Mouse (Mus musculus) yolk sac, embryonic 10.5 days (tissue): ENCODE results near the gene Fbxl12.
"Not testable (repeated sequence)": the region's sequence is repeated elsewhere in the genome, so short reads cannot be mapped to it uniquely, and the experiment has no call there.

Experiments used
- DNase-seq: peaks from one replicate; pipeline ENCODE4 v3.0.0-alpha.2; 2017; ENCODE audit warnings: low spot score

Fbxl12 gene

DNA sequence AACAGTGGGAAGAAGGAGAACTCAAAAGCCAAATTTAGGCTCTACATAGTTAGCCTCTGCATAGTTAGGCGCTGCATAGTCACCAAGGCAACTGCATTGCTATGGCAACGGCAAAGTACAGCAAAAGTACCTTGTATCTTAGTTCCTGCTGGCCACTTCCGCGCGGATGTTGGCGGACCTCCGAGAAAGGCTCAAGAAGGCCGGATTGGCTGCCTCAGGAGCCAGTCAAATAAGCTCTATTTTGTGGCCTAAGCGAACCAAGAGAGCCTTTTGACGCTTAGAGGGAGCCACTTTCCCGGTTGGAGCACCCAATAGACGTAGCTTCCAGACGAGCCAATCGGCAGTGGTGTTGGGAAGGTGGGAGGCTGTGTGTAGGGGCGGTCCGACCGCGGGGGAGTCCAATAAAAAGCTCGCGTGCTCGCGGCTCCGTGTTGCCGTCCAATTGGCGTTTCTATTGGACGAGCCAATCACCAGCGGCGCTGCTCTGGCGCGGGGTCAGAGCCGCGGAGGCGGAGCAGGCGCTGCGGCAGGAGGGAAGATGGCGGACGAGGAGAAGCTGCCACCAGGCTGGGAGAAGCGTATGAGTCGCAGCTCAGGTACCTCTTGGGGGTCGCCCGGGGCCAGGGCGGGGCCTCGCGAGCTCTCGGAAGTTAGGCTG, 7.2 kb upstream of the Fbxl12 start, which contains the start of gene Pin1:
TSS of gene Pin1 (plus strand) at position 494 of the 658 bp plus-strand sequence.
- peak; percentile 99 for DNase-seq

DNA sequence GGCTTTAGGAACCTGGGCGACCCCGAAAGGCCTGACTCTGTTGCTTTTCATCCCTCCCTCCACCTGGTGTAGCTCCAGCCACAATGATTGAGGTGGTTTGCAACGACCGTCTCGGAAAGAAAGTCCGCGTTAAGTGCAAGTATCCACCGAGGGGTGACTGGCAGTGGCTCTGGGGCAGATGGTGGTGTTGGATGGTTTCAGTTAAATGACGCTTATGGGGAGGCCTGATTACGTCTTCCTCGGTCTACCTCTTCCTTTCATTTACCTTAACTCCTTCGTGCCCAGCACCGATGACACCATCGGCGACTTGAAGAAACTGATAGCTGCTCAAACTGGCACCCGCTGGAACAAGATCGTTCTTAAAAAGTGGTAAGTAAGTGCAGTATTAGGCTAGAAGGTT, 554 bp upstream of the Fbxl12 start:
- no peak for DNase-seq

DNA sequence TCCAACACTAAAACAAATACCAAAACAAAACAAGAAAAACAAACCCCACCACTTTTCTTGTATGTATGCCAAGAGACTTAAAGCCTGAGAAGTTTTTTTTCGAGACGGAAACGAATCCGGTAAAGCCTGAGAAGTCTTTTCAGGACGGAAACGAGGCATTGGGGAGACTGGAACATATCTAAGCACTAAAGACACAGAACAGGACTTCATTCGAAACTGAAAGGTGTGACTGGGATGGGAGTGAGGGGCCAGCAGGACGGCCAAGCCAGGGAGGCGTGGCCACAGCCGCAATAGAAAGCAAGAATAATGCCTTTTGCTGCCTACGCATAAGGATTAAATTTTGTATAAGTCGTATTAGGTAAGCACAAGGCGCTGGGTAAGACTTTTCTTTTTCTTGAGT, 786 bp downstream of the Fbxl12 start:
- DNase-seq: no peak

DNA sequence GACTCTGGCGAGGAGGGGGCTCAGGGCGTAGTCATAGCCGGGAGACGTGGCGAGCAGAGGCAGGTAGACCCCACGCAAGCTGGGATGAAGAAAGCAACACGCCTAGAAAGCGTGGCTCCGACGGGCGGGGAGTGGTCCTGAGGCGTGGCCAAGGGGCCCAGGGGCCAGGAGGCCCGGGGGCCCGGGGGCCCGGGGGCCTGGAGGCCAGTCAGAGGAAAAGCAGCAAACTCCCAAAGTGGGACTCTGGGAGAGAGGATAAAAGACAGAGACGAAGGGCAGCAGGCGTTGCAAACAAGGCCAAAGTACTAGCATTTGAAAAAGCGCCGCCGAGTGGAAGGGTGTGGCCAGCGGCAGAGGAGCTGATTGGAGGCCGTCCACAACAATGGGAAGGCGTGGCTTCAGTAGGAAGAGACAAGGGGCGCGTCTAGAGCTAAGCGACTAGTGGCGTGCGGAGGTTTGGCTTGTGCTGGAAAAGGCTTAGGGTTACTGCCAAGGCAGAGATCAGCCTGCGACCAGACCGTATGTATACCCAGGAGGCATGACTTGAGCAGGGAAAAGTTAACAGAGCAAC, 1.6 kb downstream of the Fbxl12 start:
- peak; percentile 86 for DNase-seq

DNA sequence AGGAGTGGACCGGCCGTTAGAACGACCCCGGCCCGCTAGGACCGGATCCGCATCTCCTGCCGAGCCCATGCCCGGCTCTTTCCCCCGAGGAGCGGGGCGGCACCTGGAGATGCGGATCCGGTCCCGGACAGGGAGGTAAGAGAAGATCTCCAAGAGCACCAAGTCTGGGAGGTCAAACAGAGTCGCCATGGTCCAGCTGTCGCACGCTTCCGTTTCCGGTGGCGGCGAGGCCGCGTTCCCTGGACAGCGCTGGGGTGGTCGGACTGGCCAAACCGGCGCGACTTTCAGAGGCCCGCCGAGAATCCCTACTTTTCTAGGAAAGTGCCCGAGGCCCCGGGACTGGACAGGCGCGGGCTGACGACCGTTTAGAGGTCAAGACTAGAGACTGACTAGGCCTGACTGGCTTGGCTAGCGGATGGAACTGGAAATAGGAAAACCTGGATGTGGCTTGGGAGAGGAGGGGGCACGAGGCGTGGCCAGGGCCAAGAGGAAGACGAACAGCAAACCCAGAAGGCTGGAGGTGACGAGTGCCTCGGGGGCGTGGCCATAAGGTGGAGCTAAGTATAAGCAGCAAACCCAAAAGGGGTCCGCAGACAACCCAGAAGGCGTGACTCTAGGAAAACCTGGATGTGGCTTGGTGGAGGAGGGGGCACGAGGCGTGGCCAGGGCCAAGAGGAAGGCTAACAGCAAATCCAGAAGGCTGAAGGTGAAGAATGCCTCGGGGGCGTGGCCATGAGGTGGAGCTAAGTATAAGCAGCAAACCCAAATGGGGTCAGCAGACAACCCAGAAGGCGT, 2.3 kb downstream of the Fbxl12 start, which contains the start of gene Ubl5:
TSS of gene Ubl5 (plus strand) at position 778 of the 795 bp plus-strand sequence.
- DNase-seq: peak; percentile 99

DNA sequence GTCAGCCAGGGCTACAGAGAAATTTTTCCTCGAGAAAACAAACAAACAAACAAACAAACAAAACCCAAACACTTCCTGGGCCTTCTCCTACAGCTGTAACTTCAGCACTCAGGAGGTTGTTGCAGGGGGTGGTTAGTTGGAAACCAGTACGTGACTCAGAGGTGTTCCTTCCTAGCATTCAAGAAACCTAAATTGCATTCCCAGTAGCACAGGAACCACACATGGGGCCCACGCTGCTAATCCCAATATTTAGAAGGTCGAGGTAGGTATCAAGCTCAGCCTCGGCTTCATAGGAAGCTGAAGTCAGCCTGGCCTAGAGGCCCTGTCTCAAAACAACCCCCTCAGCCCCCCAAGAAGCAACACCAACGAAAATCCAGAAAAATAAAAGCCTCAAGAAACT, 3.1 kb downstream of the Fbxl12 start:
- no peak for DNase-seq

DNA sequence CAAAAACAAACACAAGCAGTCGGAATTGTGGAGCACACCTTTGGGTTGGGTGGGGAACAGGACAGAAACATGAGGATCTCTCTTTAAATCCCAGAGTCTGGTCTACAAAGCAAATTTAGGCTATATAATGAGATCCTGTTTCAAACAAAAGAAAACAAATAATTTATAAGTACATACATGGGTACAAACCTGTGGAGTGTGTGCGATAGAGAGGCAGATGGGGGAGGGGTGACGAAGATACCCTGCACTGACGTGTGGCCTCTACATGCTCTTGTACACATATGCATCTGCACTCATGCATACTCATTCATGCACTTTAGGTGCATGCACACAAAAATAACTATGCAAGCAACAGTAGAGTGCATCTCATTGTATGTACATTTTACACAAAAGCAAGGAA, 5.1 kb downstream of the Fbxl12 start:
- no peak for DNase-seq

DNA sequence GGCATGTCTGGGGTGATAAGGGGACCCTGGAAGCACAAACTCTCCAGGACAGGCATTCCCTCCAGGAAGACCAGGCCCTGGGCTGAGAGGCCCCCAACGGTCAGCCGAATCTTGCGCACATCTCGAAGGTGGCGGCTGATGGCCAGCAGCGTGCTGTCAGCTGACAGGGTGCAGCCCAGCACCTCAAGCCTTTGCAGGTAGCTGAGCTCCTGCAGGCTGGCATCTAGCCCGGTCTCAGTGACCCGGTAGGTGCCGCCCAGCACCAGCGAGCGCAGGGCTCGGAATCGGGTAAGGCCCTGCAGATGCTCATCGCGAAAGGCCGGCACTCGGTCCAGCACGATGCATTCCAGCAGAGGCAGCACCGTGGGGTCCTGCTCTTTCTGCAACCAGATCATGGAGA, 6.0 kb downstream of the Fbxl12 start:
- no peak for DNase-seq

DNA sequence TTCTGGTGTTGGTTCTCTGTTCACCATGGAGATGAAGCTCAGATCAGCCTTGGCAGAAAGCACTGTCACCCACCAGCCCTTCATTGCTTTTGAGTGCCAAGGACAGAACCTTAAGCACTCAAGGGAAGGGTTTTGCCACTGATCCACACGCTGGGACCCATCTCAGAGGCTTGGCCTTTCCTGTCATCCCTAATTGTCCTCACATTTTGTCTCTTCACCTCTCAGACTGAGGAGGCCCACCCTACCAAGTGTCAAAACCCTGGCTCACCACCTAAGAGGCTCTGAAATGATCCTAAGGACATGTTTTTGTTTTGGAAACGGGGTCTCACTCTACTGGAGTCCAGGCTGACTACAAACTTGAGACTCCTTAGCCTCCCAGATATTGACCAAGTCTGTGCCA, 7.8 kb downstream of the Fbxl12 start:
- DNase-seq: no peak

DNA sequence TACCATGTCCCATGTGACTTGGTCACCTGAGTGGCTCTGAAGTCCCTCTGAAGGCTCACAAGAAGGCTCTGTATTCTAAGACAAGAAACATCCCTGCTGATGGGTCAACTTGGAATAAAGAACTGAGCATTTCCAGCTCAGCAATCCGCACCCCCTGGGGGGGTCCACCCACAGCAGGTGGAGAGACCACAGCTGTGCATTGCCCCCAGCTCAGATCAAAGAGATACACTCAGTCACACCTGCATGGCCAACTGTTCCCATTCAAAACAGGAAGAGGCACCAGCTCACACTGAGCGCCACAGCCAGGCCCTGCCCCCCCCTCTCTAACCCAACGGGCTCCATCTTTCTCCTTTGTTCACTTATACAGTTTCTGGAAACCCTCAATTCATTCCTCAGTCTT, 8.3 kb downstream of the Fbxl12 start:
- no peak for DNase-seq

DNA sequence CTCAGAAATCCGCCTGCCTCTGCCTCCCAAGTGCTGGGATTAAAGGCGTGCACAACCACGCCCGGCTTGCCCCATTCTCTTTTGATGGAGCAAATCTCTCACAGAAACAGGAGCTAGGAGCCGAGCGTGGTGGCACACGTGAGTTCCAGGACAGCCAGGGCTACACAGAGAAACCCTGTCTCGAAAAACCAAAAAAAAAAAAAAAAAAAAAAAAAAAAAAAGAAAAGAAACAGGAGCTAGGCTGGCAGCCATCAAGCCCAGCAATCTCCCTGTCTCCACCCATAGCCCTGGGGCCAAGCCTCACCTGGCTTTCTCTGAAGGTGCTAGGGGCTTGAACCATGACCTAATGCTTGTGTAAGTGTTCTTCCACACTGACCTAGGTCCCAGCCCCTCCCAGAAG, 8.9 kb downstream of the Fbxl12 start:
- not testable (repeated sequence) for DNase-seq

DNA sequence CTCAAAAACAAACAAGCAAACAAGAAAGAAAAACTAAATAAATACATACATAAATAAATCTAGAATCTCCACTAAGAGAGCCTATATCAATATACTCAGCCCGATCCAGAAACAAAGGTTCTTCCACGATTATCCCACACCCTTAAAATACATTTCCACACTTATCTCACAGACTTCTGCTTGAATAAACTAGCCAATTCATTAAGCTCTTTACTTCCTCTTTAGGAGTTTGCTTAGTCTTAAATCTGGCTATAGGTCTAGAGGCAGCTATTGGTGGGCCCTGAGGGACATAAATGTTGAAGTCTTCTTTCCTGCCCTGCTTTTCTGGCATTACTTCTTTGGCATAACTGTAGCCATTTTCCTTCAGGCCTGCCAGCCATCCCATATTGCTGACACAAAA, 13.2 kb downstream of the Fbxl12 start:
- DNase-seq: no peak

DNA sequence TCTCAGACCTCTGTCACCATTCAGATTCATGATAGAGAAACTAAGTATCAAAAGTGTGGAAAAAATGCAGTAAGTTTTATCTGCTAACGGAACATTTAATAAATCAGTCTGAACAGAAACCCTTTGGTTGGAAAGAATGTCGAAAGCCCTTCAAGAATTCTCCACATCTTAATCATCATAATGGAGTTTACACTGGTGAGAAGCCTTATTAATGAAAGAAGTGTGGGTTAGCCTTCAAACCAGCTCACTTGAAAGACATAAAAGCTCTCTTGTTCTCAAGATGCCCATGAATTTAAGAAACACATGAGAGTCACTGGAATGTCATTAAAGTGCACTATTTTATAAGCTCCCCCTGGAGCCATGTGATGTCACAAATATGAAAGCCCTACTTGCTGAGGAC, 27.9 kb downstream of the Fbxl12 start:
- DNase-seq: no peak

DNA sequence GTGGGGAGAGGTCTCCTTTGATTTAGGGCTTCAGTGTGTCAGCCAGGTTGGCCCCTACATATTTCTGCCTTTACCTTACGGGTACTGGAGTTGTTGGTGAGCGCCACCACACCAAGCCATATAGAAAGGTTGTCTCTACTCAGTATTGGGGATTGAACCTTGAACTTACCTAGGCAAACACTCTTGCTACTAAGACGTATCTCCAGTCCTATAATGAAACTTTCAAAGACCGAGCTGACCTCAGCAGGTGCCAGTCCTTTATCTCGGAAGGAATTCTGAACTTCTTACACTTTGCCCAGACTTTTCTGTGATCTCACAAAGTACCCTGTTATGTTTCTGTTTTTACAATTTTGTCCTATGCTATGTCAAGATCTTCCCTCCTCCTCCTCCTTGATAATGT, 32.6 kb downstream of the Fbxl12 start:
- peak; percentile 25 for DNase-seq

DNA sequence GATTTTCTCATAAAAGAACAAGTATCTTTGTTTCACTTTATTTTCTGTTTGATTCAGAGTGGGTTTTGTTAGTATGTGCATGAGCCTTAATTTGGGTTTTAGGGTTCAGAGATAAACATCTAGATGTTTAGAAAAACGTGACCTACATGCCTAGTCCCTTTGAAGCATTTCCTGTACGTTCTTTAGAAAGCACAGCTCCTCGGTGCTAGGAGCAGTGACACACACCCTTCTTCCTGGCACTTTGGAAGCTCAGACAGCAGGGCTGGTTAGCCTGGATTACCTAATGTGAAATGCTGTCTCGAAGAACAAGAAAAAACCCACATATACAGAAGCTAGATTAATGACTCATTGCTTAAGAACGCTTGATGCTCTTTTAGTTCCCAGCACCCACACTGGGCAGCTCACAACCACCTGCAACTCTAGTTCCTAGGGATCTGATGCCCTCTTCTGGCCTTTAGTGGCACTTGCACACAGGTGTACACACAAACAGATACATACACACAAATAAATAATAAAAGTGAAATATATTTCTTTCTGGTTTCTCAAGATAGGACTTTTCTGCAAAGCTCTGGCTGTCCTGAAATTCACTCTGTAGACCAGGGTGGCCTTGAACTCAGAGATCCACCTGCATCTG, 34.6 kb downstream of the Fbxl12 start:
- no peak for DNase-seq

DNA sequence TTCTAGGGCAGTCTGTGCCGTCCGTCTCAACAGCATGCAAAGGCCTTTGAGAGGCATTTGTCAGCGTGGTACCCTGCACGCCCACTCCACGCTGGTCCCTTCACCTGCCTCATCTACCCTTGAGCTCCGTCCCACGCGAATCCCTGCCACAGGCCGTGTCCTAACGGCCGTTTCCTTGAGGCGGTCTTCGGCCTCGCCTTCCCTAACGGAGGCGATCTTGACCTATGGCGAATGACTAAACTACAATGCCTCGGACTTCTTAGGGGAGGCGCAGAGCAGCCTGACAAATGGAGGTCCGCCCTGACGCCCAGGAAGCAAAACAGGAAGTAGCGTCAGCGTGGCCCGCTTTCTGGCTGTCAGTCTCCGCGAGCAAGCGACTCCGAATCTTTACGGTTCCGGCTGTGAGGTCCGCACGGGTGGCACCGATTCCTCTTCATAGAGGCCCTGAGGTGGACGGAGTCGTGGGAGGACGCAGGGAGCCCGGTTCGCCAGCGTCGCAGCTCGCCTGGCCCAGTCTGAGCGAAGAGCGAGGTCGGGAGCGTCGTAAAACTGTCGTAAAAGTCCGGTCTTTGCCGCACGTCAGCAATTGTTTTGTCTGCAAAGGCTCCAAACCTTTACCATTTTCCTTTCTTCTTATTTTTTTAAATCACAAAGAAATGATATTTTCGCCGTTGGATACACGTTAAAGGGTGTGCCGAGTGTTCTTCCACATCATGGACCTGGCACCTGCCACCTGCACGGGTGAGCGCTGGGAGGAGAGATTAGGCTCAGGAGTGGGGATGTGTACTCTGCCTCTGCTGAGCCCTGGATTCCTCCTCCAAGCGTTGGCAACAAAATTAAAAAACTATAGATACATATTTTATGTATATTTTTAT, 37.2 kb downstream of the Fbxl12 start:
- DNase-seq: peak; percentile 94

DNA sequence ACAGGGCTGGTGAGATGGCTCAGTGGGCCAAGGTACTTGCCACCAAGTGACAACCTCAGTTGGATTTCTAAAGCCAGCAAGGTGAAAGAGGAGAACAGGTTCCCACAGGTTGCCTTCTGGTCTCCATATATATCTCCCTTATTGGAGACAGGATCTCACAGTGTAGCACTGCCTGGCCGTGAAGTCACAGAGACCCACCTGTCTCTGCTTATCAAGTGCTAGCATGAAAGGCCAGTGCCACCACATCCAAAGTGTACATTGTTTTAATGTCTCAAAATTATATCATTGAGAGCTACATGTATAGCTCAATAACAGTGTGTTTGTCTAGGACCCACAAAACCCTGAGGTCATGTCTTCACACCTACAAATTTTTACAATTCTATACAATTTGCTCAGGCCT, 38.3 kb downstream of the Fbxl12 start:
- DNase-seq: no peak

DNA sequence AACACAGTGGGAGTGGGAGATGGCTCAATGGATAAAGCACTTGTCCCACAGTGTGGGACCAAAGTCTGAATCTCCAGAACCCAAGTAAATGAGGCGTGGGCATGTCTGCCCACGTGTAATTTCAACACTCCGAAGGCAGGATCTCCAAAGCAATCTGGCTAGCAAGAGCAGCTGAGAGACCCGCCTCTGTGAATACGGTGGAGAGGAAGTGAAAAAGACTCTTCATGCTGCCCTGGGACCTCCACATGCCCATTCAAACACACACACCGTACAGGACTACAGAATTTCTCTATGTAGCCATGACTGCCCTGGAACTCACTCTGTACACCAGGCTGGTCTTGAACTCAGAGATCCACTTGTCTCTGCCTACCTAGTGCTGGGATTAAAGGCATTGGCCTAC, 43.3 kb downstream of the Fbxl12 start:
- DNase-seq: no peak

DNA sequence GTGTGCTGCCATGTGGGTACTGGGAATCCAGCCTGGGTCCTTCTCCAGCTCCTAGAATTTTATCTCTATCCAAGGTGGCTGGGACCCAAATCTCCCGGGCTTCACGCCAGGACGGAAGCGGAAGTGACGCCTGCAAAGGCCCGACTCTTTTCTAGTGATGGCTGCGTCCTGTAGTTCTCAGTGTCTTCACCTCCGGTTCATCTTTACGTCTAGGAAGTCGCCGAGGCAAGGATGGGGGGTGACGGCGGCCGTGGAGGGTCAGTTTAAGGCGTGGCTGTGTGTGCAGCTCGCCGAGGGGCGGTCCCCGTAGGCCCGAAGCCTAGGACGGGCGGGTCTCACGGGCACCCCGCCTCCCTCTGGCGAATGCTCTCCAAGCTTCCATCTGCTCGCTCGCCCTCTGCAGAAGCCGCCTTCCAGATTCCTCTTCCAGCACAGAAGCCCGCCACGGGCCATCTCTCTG, 63.4 kb downstream of the Fbxl12 start, which contains the start of gene Zfp846:
TSS of gene Zfp846 (plus strand) at position 117 of the 460 bp plus-strand sequence.
- peak; percentile 98 for DNase-seq

DNA sequence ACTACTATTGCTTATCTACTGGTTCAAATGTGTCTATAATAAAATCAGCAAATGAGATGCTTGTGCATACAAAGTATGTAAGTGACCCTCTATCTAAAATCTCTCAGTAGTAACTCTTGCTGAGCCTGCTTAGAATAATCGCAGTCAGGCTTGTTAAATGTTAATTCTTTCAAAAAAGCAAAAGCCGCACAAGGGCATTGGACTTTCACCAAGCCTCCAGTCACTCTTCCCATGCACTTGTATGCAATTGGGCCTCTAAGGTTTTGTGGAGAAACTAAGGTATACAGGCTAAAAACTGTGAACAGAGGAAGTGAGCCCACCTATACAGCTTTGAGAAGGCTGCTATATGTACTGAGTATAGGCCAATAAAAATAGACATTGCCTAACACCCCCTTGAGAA, 68.0 kb downstream of the Fbxl12 start:
- DNase-seq: no peak

DNA sequence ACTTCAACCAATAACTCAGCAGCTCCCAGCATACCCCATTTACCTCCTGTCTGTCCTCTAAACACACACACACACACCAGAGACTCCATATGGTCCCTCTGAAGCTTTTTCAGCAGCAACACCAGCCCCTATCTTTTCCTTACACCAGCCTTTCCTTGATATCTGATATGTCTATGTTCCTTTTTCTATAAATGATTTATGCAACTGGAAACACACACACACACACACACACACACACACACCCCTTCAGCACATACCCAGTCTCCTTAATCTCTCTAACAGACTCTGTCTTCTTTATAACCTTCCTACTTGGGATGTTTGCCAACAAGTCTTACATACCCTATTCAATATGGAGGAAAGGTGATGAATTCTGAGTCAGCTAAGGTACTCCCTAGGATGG, 73.5 kb downstream of the Fbxl12 start:
- DNase-seq: no peak
